Mouse (Mus musculus) forebrain, embryonic 12.5 days (tissue): ENCODE results near the gene Zfp36l1. TPM values are rescaled to one million over a fixed set of nuclear protein-coding genes. Genes with fewer than 3 reads are reported as not detected.

ENCODE experiments used
- ATAC-seq: fragments of 200-750 bp; cut with Nextera tagmentation; 2 replicates; pipeline ENCODE4 v1.8.0; 2017; ENCODE audit warnings: moderate TSS enrichment; ENCODE audit not compliant: low FRiP score
- H3K27ac ChIP-seq: fragments of 300-500 bp; sonication (generic); 2 replicates; pipeline ENCODE4 v1.5.1; 2016; ENCODE audit warnings: mild to moderate bottlenecking
- H3K27me3 ChIP-seq: fragments of 300-500 bp; sonication (generic); 2 replicates; pipeline ENCODE4 v1.6.1; 2016; ENCODE audit warnings: mild to moderate bottlenecking
- H3K36me3 ChIP-seq: fragments of 300-500 bp; sonication (generic); replicated peaks from 2 replicates; pipeline ENCODE4 v1.6.1; 2016; ENCODE audit warnings: mild to moderate bottlenecking
- H3K4me1 ChIP-seq: fragments of 300-500 bp; sonication (generic); 2 replicates; pipeline ENCODE4 v1.6.1; 2016
- H3K4me2 ChIP-seq: fragments of 300-500 bp; sonication (generic); 2 replicates; pipeline ENCODE4 v1.6.1; 2016; ENCODE audit warnings: mild to moderate bottlenecking, moderate library complexity
- H3K4me3 ChIP-seq: fragments of 300-500 bp; sonication (generic); replicated peaks from 2 replicates; pipeline ENCODE4 v1.5.1; 2016; ENCODE audit warnings: mild to moderate bottlenecking
- H3K9ac ChIP-seq: fragments of 300-500 bp; sonication (generic); 2 replicates; pipeline ENCODE4 v1.6.1; 2016; ENCODE audit warnings: mild to moderate bottlenecking
- H3K9me3 ChIP-seq: fragments of 300-500 bp; sonication (generic); 2 replicates; pipeline ENCODE4 v1.6.1; 2016
- WGBS: fragments of 180-500 bp; shearing (Covaris S2); methylation state at CpG from one replicate; pipeline ENCODE4 v1.1.7; 2016; 5-methylcytosine and 5-hydroxymethylcytosine counted together
- polyA plus RNA-seq: library from polyadenylated mRNA; unstranded; fragments of >200 nt; fragmentation: Nextera tagmentation; extraction: Ambion mirVana; gene quantifications from 2 replicates; pipeline ENCODE4 v1.2.1, GENCODE M21; 2016

Zfp36l1 gene
- polyA plus RNA-seq, 1 experiment from 2014 or later, result 91.5 TPM

DNA sequence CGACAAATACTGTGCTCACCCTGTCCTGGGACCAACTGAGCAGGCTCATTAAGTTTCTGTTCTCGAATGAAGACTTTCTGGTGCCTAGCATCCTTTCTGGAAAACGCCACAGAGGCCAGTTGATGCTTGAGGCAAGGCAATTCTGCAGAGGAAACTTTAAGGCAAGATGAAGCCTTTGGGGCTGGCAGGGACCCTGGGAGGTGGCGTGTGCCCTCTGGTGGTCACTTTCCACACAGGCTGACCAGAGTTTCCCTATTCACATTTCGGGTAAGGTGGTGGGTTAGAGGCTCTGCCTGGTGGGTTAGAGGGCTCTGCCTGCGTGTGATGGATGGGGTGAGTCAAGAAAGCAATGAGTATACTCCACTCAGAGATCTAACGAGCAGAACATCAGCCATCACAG is 28.7 kb upstream of the Zfp36l1 start:
- Histone ChIP-seq H3K4me3 (no peak overlapping the region), H3K4me2 (no peak overlapping the region), H3K4me1 (peaks cover 11% of the 10 kb centered on the region; the same call in 1 of the 2 replicates), H3K27me3 (no peaks in the 10 kb centered on the region), H3K36me3 (no peaks in the 10 kb centered on the region), H3K9me3 (no peaks in the 10 kb centered on the region), H3K9ac (no peak overlapping the region), H3K27ac (no peak overlapping the region)
- WGBS, result 20% methylated on average over 7 of the region's 7 CpGs
- ATAC-seq, result no peak

DNA sequence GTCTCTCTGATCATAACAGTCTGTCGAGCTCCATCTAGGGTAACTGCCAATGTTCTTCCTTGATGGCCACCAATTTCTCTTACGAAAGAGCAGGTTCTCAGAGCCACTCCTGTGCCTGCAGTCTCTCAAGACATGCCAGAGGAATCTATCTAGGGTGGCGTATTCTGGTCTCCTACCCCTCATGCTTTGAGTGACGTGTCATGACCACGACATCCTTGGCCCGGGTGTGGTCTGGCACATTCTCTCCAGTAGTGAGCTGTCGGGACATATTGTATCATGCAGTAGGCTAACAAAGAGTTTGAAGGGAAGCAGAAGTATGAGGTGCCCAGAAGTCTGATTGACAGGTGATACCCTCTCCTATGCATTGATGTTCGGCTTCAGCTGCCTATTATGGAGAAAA is 28.2 kb upstream of the Zfp36l1 start:
- ATAC-seq, result no peak
- H3K27ac ChIP-seq, result no peak overlapping the region
- no peak overlapping the region for H3K9ac ChIP-seq
- no peak overlapping the region for H3K4me2 ChIP-seq
- 86% methylated on average over 8 of the region's 8 CpGs for WGBS
- no peaks in the 10 kb centered on the region for H3K27me3 ChIP-seq
- peaks cover 9% of the 10 kb centered on the region; the same call in 1 of the 2 replicates for H3K4me1 ChIP-seq
- no peaks in the 10 kb centered on the region for H3K36me3 ChIP-seq
- no peak overlapping the region for H3K4me3 ChIP-seq
- H3K9me3 ChIP-seq, result no peaks in the 10 kb centered on the region

DNA sequence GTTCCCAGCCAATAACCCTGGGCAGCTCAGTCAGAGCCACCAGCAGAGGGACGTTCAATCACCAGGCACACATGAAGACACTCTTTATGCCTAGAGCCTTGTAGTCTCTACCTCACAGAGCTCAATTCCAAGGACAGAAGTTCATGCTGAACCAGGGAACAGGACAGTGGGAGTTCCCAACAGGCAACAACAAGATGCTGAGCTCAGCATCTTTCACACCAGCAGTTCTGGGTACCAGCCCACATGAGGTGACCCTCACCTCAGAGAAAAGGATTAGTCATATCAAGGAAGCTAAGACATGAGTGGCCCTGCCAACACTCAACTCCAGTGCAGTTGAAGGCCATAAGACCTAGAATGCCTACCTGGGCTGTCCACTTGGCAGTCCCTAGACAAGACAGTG is 24.9 kb upstream of the Zfp36l1 start:
- Histone ChIP-seq H3K4me3 (no peak overlapping the region), H3K27me3 (no peaks in the 10 kb centered on the region), H3K9me3 (no peaks in the 10 kb centered on the region), H3K27ac (no peak overlapping the region), H3K4me2 (no peak overlapping the region), H3K4me1 (peaks cover 2% of the 10 kb centered on the region; the same call in 1 of the 2 replicates), H3K9ac (no peak overlapping the region), H3K36me3 (no peaks in the 10 kb centered on the region)
- WGBS, result 80% methylated on average over 1 of the region's 1 CpGs
- ATAC-seq, result no peak

DNA sequence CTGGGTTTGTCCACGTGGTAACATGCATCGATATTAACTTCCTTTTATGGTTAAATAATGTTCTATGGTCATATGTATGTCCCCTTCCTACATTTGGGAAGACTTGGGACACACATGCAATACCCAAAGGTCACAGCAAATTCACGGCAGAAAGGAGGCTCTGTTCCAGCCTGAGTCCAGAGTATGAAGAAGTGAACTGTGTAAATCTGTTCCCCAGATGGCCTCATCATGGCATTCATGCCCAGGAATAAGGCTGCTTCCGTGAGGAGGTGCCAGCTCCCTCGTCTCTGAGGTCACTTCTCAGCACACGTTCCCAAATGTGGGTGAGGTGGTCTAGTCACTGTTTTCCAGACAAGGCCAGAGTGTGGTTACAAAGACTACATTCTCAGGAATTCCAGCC is 24.4 kb upstream of the Zfp36l1 start:
- no peak overlapping the region for H3K27ac ChIP-seq
- H3K4me2 ChIP-seq, result no peak overlapping the region
- ATAC-seq, result no peak
- H3K27me3 ChIP-seq, result no peaks in the 10 kb centered on the region
- H3K36me3 ChIP-seq, result no peaks in the 10 kb centered on the region
- no peak overlapping the region for H3K9ac ChIP-seq
- H3K4me1 ChIP-seq, result peaks cover 4% of the 10 kb centered on the region
- WGBS, result 85% methylated on average over 6 of the region's 6 CpGs
- no peaks in the 10 kb centered on the region for H3K9me3 ChIP-seq
- no peak overlapping the region for H3K4me3 ChIP-seq

DNA sequence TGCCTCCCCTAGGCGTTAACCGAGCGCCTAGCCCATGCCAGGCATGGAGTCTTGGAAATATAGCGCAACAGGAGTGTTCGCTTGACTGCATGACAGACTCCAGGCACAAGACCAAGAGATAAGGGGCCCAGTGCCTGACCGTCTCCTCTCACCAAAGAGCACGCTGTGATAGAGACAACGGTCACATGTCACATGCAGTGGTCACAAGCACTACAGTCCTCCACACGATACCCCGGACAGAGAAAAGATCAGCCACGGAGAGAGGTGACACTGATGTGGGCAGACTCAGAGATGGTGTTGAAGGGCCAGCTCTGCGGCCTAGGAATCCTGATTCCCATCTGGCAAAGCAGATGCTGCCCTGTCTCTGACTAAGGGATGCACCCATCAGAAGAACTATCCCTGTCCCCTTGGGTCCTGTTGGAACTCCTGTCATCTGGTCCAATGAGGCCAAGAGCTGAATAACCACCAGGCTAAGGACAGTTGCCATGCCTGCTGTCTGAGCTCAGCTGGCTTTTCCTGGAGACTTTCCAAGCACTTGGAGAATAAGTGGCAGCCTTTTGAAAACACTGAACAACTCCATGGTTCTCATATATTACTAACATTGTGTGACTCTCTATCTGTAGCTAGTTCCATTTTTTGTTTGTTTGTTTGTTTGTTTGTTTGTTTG is 23.6 kb upstream of the Zfp36l1 start:
- no peak overlapping the region for H3K27ac ChIP-seq
- no peaks in the 10 kb centered on the region for H3K27me3 ChIP-seq
- 95% methylated on average over 12 of the region's 12 CpGs for WGBS
- no peak overlapping the region for H3K9ac ChIP-seq
- peaks cover 13% of the 10 kb centered on the region for H3K4me1 ChIP-seq
- ATAC-seq, result no peak
- H3K9me3 ChIP-seq, result no peaks in the 10 kb centered on the region
- no peak overlapping the region for H3K4me2 ChIP-seq
- no peak overlapping the region for H3K4me3 ChIP-seq
- H3K36me3 ChIP-seq, result no peaks in the 10 kb centered on the region

DNA sequence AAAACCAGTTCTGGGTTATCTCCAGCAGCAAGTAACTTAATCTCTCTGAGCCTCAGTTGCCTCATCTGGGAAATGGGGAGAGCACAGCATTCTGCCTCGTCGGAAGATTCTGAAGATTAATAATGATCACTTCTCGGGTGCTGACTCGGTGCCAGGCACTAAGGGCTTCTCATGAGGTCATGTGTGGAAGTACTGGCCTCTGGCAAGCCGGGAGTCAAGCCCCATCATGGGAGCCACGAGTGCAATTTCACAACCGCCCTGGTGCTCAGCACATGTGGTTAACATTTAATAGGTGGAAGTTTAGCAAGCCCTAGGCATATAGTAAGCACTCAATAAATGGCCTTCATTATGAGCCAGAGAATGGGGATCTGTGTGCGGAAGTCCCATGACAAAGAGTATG is 22.4 kb upstream of the Zfp36l1 start:
- H3K4me3 ChIP-seq, result no peak overlapping the region
- H3K4me2 ChIP-seq, result no peak overlapping the region
- ATAC-seq, result no peak
- H3K36me3 ChIP-seq, result no peaks in the 10 kb centered on the region
- no peak overlapping the region for H3K9ac ChIP-seq
- no peak overlapping the region for H3K27ac ChIP-seq
- peaks cover 25% of the 10 kb centered on the region for H3K4me1 ChIP-seq
- 93% methylated on average over 8 of the region's 8 CpGs for WGBS
- no peaks in the 10 kb centered on the region for H3K9me3 ChIP-seq
- H3K27me3 ChIP-seq, result no peaks in the 10 kb centered on the region

DNA sequence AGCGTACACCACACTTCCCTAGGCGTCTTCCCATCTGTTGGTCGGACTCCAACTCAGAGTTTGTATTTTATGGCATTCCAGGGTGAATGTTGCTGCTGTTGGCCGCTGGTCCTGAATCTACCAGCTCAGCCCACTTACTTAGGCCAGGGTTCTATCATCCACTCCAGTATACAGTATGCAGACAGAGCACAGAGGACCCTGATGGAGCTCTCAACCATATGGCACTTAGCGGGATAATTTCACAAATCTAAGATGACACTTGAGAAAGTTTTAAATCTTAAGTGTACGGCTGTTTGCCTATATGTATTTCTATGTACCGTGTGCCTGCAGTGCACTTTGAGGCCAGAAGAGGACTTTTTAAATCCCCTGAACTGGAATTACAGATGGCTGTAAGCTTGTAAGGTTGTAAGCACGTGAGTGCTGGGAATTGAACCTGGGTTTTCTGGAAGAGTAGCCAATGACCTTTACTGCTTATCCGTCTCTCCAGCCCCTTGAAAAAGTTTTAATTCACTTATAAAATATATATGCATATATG is 20.3 kb upstream of the Zfp36l1 start:
- H3K27me3 ChIP-seq, result no peaks in the 10 kb centered on the region
- H3K36me3 ChIP-seq, result no peaks in the 10 kb centered on the region
- peak overlapping the region; percentile 94 for H3K27ac ChIP-seq
- WGBS, result 40% methylated on average over 9 of the region's 9 CpGs
- H3K4me2 ChIP-seq, result peak overlapping the region; percentile 60
- no peak overlapping the region for H3K4me3 ChIP-seq
- no peaks in the 10 kb centered on the region for H3K9me3 ChIP-seq
- H3K4me1 ChIP-seq, result peaks cover 36% of the 10 kb centered on the region
- H3K9ac ChIP-seq, result no peak overlapping the region
- peak; percentile 44 for ATAC-seq

DNA sequence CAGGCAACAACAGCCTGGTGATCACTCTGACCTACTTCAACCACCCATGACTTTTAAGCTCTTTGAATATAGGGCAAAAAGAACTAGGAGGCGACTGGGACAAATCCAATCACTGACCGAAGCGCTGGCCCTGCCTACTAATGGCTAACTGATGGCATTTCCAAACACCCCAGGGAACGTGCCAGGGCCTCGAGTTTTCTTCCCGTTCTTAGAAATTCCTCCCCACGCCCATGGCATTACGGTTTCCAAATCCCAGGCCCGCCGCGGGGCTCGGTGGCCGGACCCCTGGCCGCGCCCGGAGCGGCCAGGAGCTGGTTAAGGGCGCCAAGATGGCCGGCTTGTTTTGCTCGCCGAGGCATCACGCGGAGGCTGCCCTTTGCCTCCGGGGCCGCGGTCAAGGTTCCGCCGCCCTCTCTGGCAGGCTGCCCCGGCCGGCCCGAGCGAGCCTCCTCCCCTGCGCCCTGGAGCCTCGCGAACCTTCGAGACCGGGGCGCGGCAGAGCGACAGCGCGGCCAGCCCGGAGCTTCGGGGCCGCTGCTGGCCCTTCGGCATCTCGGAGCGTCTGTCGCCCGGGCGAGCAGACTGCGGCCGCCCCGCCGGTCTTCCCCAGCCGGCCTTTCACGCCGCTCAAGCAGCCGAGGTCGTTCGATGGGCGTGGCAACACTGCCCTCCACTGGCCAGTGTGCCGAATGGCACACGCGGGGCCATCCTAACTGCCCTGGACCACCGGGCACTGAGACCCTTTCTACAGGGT is 19.6 kb upstream of the Zfp36l1 start:
- Histone ChIP-seq H3K36me3 (no peaks in the 10 kb centered on the region), H3K4me3 (peak overlapping the region; percentile 56), H3K4me1 (peaks cover 36% of the 10 kb centered on the region), H3K4me2 (peak overlapping the region; percentile 60), H3K9ac (peak overlapping the region; percentile 73), H3K27ac (peak overlapping the region; percentile 94), H3K27me3 (no peaks in the 10 kb centered on the region), H3K9me3 (no peaks in the 10 kb centered on the region)
- ATAC-seq, result peak; percentile 86
- WGBS, result 1% methylated on average over 66 of the region's 66 CpGs

DNA sequence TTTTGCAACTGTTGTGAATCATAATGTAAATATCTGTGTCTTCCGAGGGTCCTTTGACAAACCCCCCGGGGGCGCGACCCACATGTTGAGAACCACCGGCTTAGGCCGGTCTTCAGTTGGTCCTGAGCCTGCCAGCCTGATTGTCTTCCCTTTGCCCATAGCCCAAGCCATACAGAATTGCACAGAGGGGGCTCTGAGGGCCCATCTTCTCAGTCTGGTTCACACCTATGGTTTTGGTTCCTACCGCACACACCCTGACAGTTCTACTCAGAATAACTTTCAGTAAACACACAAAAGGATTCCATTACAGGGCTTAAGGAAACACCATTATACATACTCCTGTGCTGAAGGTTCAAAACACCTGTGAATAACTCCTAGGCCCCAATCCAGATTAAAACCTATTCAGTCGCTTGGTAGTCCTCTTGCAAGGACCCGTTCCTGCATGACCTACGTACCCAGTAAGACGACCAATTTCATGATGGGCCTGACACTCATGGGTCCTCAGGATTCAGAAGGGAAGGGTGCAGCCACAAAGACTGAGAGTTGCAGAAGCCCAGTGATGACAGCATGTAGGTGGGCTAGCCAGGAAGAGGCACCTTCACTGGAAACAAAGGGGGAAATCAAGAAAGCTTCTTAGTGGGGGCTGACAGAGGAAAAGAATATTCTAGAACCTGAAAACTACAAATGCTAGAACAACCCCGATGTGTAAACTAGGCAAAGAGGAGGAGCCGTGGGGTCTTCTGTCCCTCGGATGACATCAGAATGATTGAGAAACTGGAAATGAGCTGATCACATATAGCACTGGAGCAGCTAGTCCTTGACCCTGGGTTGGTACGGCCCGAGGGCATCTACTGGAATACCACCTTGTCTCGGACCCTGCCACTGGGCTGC is 18.8 kb upstream of the Zfp36l1 start:
- 56% methylated on average over 17 of the region's 17 CpGs for WGBS

DNA sequence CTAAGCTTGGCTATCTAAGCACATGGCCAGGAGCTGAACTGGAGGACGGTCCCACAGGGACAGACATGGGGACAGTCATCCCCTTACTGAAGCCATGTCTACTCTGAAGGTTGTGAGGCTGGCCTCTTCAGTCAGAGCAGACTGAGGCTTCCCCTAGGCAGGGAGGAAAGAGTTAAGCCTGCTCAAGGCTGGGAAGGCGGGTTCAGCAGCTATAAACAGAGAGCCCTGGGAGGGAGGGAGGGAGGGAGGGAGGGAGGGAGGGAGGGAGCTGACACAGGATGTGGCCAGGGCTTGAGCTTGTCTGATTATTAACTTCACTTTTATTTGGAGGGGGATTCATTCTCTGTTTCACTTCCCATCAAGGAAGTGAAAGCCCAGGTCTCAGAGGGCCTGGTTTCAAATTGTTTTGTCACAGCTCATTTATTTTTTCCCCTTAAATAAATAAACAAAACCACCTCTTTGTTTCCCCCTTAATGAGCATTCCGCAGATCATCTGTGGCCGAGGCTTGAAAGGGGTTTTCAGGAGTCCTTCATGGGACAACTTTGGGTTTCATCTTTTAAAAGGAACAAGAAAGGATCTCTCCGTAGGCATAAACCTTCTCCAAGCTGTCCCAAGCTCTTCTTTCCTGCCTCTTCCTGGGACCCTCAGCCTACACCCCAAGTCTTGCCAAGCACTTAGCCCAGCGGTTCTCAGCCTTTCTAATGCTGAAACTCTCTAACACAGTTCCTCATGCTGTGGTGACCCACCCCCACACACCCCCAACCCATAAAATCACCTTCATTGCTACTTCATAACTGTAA is 17.9 kb upstream of the Zfp36l1 start:
- WGBS, result 4% methylated on average over 6 of the region's 6 CpGs
- Histone ChIP-seq H3K4me3 (no peak overlapping the region), H3K27me3 (no peaks in the 10 kb centered on the region), H3K9me3 (no peaks in the 10 kb centered on the region), H3K4me1 (peaks cover 36% of the 10 kb centered on the region), H3K27ac (peak overlapping the region; percentile 94), H3K4me2 (peak overlapping the region; percentile 60), H3K36me3 (no peaks in the 10 kb centered on the region), H3K9ac (peak overlapping the region; percentile 40)
- peak; percentile 72 for ATAC-seq

More for the DNA sequence above, 18.8 kb upstream of the Zfp36l1 start:
- Histone ChIP-seq H3K4me2 (peak overlapping the region; percentile 60), H3K9ac (peak overlapping the region; percentile 73), H3K4me1 (peaks cover 36% of the 10 kb centered on the region), H3K4me3 (peak overlapping the region; percentile 56), H3K9me3 (no peaks in the 10 kb centered on the region), H3K27ac (peak overlapping the region; percentile 94), H3K36me3 (no peaks in the 10 kb centered on the region), H3K27me3 (no peaks in the 10 kb centered on the region)
- ATAC-seq, result 0 out of 2 replicates have a peak, but pooled peaks have one; percentile 9

DNA sequence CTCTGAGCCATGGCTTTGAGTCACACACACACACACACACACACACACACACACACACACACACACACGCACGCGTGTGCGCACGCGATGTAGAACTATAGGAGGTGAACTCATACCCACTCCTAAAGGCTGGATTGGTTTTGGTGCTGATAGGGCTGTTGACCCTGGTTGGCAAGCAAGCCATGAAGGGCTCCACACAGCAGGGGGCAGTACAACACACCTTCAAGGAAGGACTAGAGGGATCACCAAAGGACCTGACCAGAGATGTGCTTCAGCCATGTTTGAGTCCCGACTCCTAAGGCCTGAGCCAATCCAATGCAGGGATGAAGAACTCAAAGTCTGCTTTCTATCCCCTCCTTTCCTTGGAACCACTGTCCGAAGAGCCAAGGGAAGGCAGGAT is 16.7 kb upstream of the Zfp36l1 start:
- Histone ChIP-seq H3K27me3 (no peaks in the 10 kb centered on the region), H3K4me1 (peaks cover 36% of the 10 kb centered on the region), H3K4me3 (no peak overlapping the region), H3K36me3 (no peaks in the 10 kb centered on the region), H3K9me3 (no peaks in the 10 kb centered on the region), H3K4me2 (peak overlapping the region; percentile 60; the same call in 1 of the 2 replicates), H3K27ac (peak overlapping the region; percentile 94; the same call in 1 of the 2 replicates), H3K9ac (no peak overlapping the region)
- WGBS, result 95% methylated on average over 8 of the region's 8 CpGs
- ATAC-seq, result no peak
